Mouse (Mus musculus) left cerebral cortex, adult 2 months (tissue): ENCODE measurements around the gene Glcci1. TPM values are rescaled to one million over a fixed set of nuclear protein-coding genes. Genes with fewer than 3 reads are reported as not detected.
A peak's percentile ranks its signal among the peaks of the same experiment; 100 is the strongest.

Source experiments
- DNase-seq, 2 experiments: peaks; one replicate each; pipeline ENCODE4 v3.0.0; 2021 to 2022; ENCODE audit warnings: low spot score in 2 of 2, mixed read lengths in 1 of 2; ENCODE audit errors: extremely low spot score in 1 of 2
- H3K27ac ChIP-seq: fragments of 200-600 bp; 2 replicates; pipeline ENCODE4 v1.8.1; 2022
- H3K4me3 ChIP-seq: fragments of 200-600 bp; 2 replicates; pipeline ENCODE4 v1.8.1; 2022
- CTCF ChIP-seq: fragments of 200-600 bp; IDR thresholded peaks from 2 replicates; pipeline ENCODE4 v1.8.1; 2022; ENCODE audit warnings: antibody characterized with exemption, mild to moderate bottlenecking, moderate library complexity
- intact Hi-C: fragments of 180-260 bp; cut with DNase I; formaldehyde crosslinking; loops from one replicate; pipeline ENCODE4 v1.15.1; 2025
- long read RNA-seq, 2 experiments: library from polyadenylated mRNA; stranded (forward); transcript quantifications; one replicate each; pipeline ENCODE4 v2.0.0; 2021; ENCODE audit warnings: borderline mapping rate in 2 of 2
- total RNA-seq, 2 experiments: library from RNA; stranded (reverse); gene quantifications; 2 replicates each; pipeline ENCODE4 v1.2.3; 2021

Glcci1 gene
- 100 to 1,000 TPM; 160 to 164 TPM for total RNA-seq
- long read RNA-seq, experiment 1, full-length matches to known transcripts: 1 of 17 reads
- long read RNA-seq, experiment 1, partial matches to known transcripts: 4 of 17 reads
- long read RNA-seq, experiment 1, other reads (novel, unspliced or antisense): 12 of 17 reads
- long read RNA-seq, experiment 2, full-length matches to known transcripts: 3 of 15 reads
- long read RNA-seq, experiment 2, partial matches to known transcripts: 5 of 15 reads
- long read RNA-seq, experiment 2, other reads (novel, unspliced or antisense): 7 of 15 reads

- TF ChIP-seq CTCF: no peak; the same call in 1 of the 2 replicates
- intact Hi-C loops: loop anchor here (5.0 kb wide), 3 partner anchors 97 to 817 kb away; partner anchors contain the start of genes Asns, Gm45062, Rpa3 and Umad1
- peak; percentile 78 to 81 for DNase-seq
- Histone ChIP-seq H3K4me3 (peak within 1 kb of the TSS; percentile 86), H3K27ac (peak within 1 kb of the TSS; percentile 97)
Measured at GRCm38 (mm10) chr6:8509551-8509950, at the start of gene Glcci1. Gene Glcci1 (plus strand): TSS chr6:8509600.

- intact Hi-C loops: no loop called here
- no peak for TF ChIP-seq CTCF
- Histone ChIP-seq H3K4me3 (no peak overlapping the region), H3K27ac (no peak overlapping the region)
- DNase-seq: no peak
Measured at GRCm38 (mm10) chr6:8462447-8462846, 47.0 kb upstream of the Glcci1 start.

DNA sequence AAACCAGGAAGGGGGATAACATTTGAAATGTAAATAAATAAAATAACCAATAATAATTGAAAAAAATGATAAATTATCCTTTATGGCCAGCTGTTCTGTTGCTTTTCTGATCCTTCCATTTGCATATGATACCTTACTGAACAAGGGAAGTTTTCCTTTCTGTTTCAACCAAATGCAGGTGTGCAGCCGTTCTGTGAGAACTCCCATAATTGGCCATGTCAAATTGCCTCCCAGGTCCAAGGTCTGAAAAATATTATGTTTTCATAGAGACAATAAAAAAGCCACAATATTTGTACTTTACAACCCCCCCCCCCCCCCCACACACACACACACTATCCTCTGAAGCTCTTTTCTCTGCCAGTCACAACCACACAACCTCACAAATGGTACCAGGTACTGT, 44.0 kb upstream of the Glcci1 start:
- Histone ChIP-seq H3K4me3 (no peak overlapping the region), H3K27ac (no peak overlapping the region)
- intact Hi-C loops: no loop called here
- TF ChIP-seq CTCF: no peak
- DNase-seq: no peak

- no peak overlapping the region for H3K4me3 ChIP-seq
- DNase-seq: no peak
- TF ChIP-seq CTCF: no peak
- H3K27ac ChIP-seq: no peak overlapping the region
- intact Hi-C loops: no loop called here
Measured at GRCm38 (mm10) chr6:8465985-8466384, 43.4 kb upstream of the Glcci1 start.

DNA sequence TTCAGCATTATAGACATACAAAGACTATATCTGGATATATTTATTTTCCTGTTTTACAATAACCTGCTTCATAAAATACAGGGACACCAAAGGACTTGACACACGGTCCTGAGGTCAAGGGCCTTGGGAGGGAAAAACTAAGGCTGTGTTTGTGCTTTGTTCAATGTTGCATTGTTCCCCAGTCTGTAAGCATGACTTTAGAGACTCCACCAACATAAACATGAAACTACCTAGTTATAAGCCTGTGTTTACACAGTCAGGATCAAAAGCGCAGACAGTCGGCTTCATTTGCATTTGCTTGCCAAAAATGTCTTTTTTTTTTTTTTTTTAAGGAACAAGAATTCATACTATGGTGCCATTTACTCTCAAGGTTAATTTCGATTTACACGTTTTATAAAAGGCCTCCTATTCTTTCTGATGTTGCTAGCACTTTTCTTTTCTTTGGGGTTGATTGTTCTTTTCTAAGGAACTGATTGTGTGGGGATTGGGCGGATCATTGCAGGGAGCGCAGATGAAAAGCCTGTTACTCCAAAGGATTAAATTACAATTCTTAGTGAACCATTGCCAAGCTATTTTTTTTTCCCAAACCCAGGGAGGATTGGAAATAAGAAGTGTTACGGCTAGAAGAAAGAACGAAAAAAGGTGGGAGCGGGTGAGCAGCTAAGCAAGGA, 41.6 kb upstream of the Glcci1 start:
- DNase-seq: no peak
- H3K4me3 ChIP-seq: no peak overlapping the region
- H3K27ac ChIP-seq: no peak overlapping the region
- intact Hi-C loops: no loop called here
- no peak for TF ChIP-seq CTCF

DNA sequence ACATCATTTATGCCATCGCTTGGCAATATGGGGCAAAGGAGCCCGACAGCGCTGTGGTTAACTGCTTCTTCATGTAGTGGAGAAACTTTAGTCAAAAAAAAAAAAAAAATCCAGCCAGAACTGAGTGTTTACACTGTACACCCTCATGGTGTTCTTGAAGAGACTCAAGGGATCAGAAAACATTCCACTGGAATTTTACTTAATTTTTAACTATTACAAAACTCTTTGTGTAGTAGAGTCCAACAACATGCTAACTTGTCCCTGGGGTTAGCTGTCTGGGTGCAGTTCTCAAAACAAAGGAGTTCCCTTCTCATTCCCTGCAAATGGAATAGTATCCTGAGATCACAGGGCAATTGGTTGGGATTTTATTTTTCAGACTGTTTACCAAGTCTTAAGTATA, 39.5 kb upstream of the Glcci1 start:
- DNase-seq: no peak
- intact Hi-C loops: no loop called here
- no peak overlapping the region for H3K4me3 ChIP-seq
- TF ChIP-seq CTCF: no peak
- no peak overlapping the region for H3K27ac ChIP-seq

GRCm38 (mm10) chr6:8472125-8472524, 37.3 kb upstream of the Glcci1 start:
- no peak for TF ChIP-seq CTCF
- intact Hi-C loops: no loop called here
- H3K27ac ChIP-seq: no peak overlapping the region
- DNase-seq: no peak
- H3K4me3 ChIP-seq: no peak overlapping the region

- TF ChIP-seq CTCF: no peak
- H3K4me3 ChIP-seq: no peak overlapping the region
- H3K27ac ChIP-seq: no peak overlapping the region
- intact Hi-C loops: no loop called here
- DNase-seq: no peak
Measured at GRCm38 (mm10) chr6:8472915-8473314, 36.5 kb upstream of the Glcci1 start.

DNA sequence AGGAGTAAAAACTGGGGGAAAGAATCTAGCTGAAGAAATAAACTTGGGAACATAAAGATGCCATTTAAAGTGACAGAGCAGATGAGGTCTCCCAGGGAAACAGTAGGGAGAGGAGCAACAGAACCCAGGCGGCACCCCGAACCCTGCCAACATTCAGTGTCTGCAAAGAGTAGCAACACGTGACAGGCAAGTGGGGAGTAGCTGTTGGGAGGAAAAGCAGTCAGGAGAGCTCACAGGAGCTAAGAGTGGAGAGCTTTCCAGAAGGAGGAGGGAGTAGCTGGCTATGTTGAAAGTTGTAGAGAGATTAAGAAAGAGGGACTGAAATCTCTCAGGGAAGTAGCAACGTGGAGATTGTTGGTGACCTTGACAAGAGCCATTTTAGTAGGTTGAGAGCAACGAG, 35.9 kb upstream of the Glcci1 start:
- H3K27ac ChIP-seq: no peak overlapping the region
- no peak overlapping the region for H3K4me3 ChIP-seq
- no peak for DNase-seq
- intact Hi-C loops: no loop called here
- TF ChIP-seq CTCF: no peak

- intact Hi-C loops: no loop called here
- no peak for TF ChIP-seq CTCF
Measured at GRCm38 (mm10) chr6:8474316-8474715, 35.1 kb upstream of the Glcci1 start.

DNA sequence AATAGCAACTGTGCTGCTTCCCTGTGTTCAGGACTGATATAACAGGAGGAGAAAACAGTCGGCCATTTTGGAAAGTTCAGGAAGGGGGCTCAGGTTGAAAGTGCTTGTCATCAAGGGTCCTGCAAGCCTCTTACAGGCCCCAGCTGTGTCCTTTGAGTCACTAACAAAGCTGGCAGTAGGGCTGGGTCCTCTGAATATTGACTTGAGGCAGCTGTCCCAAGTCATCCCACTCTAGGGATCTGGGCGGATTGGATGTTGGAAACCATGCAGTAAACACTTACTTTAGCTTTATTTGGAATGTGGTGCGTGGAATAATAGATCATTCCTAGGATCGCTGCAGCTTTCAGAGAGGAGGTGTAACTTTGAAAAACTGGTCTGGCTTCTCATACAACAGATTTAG, 34.6 kb upstream of the Glcci1 start:
- TF ChIP-seq CTCF: no peak
- Histone ChIP-seq H3K4me3 (no peak overlapping the region), H3K27ac (no peak overlapping the region)
- intact Hi-C loops: no loop called here
- DNase-seq: no peak

More at GRCm38 (mm10) chr6:8474316-8474715, 35.1 kb upstream of the Glcci1 start:
- H3K4me3 ChIP-seq: no peak overlapping the region
- no peak for DNase-seq
- H3K27ac ChIP-seq: no peak overlapping the region

GRCm38 (mm10) chr6:8479176-8479575, 30.2 kb upstream of the Glcci1 start:
- DNase-seq: no peak
- H3K27ac ChIP-seq: no peak overlapping the region
- no peak for TF ChIP-seq CTCF
- no peak overlapping the region for H3K4me3 ChIP-seq
- intact Hi-C loops: no loop called here
